Mouse (Mus musculus): Measurements from ENCODE around the gene Cdc42bpb. TPM values are rescaled to one million over a fixed set of nuclear protein-coding genes. Genes with fewer than 3 reads are reported as not detected.

The Cdc42bpb gene
- polyA plus RNA-seq, 1 experiment from 2014 or later: 103 TPM

- no peak for TF ChIP-seq CTCF (IDR thresholded peaks at IDR 0.05)
- no peaks in the 10 kb centered on the region for H3K27me3 ChIP-seq
- DNase-seq (ENCODE audit: low read depth, low spot score): no peak
- ChIA-PET POLR2A (no interaction called here), CTCF (interaction anchor here (1.5 kb wide), 1 partner anchor 139 kb away, joined by 3 read pairs; no protein-coding TSS in a partner anchor)
- no peak for ATAC-seq
- in situ Hi-C loops (cut with MboI; ENCODE audit: low pct_unique_long_range_greater_than_20kb): loop anchor here (5.0 to 10.0 kb wide), 2 partner anchors 146 to 233 kb away; partner anchors contain the start of gene Exoc3l4
Observed at GRCm38 (mm10) chr12:111271406-111271805, 106.1 kb downstream of the Cdc42bpb start.

- ChIA-PET CTCF (no interaction called here), POLR2A (no interaction called here)
- in situ Hi-C loops (cut with MboI; ENCODE audit: low pct_unique_long_range_greater_than_20kb): loop anchor here (5.0 to 10.0 kb wide), 2 partner anchors 147 to 234 kb away; partner anchors contain the start of gene Exoc3l4
- no peak for DNase-seq (ENCODE audit: low read depth, low spot score)
- no peak for ATAC-seq
- TF ChIP-seq CTCF (IDR thresholded peaks at IDR 0.05): no peak
- no peaks in the 10 kb centered on the region for H3K27me3 ChIP-seq
Observed at GRCm38 (mm10) chr12:111270629-111271277, 106.8 kb downstream of the Cdc42bpb start, which contains the start of gene Amn. TSS of gene Amn (plus strand) at chr12:111271095.

DNA sequence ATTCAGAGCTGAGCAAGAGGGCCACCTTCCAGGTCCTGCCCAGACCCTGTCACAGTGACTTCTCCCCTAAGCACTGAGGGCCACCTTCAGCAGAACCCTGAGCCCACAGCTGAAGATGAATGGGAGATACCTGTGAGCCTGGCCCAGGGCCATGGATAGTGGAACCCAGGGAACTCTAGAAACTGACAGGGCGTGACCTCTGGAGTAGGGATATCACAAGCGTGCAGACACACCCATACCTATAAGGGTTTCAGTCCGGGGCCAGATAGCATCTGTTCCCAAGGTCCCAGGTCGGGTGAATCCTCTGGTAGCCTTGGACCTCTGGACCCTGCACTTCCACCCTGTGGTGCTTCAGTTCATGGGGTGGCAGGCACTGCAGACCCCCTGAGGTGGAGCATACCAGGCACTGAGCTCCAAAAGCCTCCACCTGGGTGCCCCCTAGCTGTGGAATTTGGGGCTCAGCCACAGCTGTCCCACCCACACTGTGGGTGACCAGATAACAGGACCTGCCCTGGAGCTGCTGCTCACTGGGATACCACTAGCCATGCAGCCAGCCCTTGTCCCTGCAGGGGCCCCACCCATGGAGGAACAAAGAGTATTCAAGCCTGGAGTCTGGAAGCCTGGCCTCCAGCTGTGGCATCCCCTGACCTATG is 109.7 kb downstream of the Cdc42bpb start:
- TF ChIP-seq CTCF (IDR thresholded peaks at IDR 0.05): no peak
- no peaks in the 10 kb centered on the region for H3K27me3 ChIP-seq
- ChIA-PET POLR2A (no interaction called here), CTCF (no interaction called here)
- DNase-seq (ENCODE audit: low read depth, low spot score) (no peak), ATAC-seq (no peak)
- in situ Hi-C loops (cut with MboI; ENCODE audit: low pct_unique_long_range_greater_than_20kb): no loop called here

DNA sequence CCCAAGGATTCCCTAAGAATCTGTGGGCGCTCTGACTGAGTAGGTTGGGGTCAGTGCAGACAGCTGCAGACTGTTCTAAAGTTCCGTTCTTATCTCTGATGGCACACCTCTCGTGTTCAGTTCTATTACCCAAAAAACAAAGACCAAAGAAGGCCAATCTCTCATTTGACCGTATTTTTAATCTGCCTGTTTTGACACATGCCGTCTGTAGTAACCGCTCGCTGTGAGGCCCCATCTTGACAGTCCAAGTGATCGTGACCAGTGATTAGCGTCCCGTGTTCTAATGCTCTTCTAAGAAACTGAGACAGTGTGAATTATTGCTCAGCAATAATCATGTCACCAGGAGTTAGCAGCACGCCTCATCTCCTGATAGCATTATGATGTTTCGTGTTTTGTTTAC is 110.9 kb downstream of the Cdc42bpb start:
- no peaks in the 10 kb centered on the region for H3K27me3 ChIP-seq
- ChIA-PET POLR2A (no interaction called here), CTCF (interaction anchor here (0.9 kb wide), 1 partner anchor 14 kb away, joined by 3 read pairs; no protein-coding TSS in a partner anchor)
- DNase-seq (ENCODE audit: low read depth, low spot score) (no peak), ATAC-seq (no peak)
- in situ Hi-C loops (cut with MboI; ENCODE audit: low pct_unique_long_range_greater_than_20kb): no loop called here
- no peak for TF ChIP-seq CTCF (IDR thresholded peaks at IDR 0.05)

GRCm38 (mm10) chr12:111265212-111265611 is 112.3 kb downstream of the Cdc42bpb start:
- ChIA-PET POLR2A (interaction anchor here (0.8 kb wide), 1 partner anchor 15 kb away, joined by 3 read pairs; no protein-coding TSS in a partner anchor), CTCF (no interaction called here)
- DNase-seq (ENCODE audit: low read depth, low spot score): no peak
- no peak for ATAC-seq
- no peak for TF ChIP-seq CTCF (IDR thresholded peaks at IDR 0.05)
- no peaks in the 10 kb centered on the region for H3K27me3 ChIP-seq
- in situ Hi-C loops (cut with MboI; ENCODE audit: low pct_unique_long_range_greater_than_20kb): no loop called here

DNA sequence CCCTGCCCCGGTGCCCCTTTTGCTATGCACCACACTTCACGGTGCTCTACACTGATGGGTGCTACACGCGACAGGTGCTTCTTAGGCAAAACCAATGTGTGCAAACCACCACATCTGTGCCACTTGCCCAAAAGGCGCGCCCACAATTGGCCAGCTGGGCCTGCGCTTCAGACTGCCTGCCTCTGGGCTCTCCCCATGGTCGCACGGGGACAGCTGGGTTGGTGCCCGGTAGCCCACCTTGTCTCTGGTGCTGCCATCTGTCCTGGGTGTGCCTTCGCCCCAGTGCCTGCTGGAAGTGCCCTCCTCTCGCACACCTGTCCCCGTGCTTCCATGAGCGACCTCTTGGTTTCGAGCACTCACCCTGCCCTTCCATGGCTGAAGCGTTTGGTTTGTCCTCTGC is 113.9 kb downstream of the Cdc42bpb start:
- no peaks in the 10 kb centered on the region for H3K27me3 ChIP-seq
- in situ Hi-C loops (cut with MboI; ENCODE audit: low pct_unique_long_range_greater_than_20kb): no loop called here
- DNase-seq (ENCODE audit: low read depth, low spot score) (no peak), ATAC-seq (no peak)
- CTCF ChIA-PET: no interaction called here
- no peak for TF ChIP-seq CTCF (IDR thresholded peaks at IDR 0.05)
- POLR2A ChIA-PET: no interaction called here

GRCm38 (mm10) chr12:111251227-111251626 is 126.3 kb downstream of the Cdc42bpb start:
- DNase-seq (ENCODE audit: low read depth, low spot score) (no peak), ATAC-seq (no peak)
- ChIA-PET POLR2A (no interaction called here), CTCF (no interaction called here)
- no peak for TF ChIP-seq CTCF (IDR thresholded peaks at IDR 0.05)
- in situ Hi-C loops (cut with MboI; ENCODE audit: low pct_unique_long_range_greater_than_20kb): no loop called here
- H3K27me3 ChIP-seq: no peaks in the 10 kb centered on the region

DNA sequence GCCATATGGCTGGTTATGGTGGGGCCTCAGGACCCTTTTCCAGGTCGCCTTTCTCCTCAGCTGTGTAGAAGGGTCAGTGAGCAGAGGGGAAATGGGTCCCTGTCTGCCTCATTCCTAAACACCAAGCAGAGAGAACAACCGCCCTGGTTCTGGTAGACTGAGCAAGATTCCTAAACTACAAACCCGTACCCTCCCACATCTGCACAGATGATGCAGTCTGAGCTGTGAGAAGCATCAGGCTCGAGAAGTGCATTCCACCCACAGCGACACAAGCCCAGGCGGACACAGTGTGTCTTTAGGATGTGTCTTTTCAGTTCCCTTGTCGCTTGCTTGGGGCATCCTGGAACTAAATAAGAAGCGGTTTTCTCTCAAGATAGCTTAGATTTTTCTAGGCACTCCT is 127.4 kb downstream of the Cdc42bpb start:
- POLR2A ChIA-PET: interaction anchor here (0.9 kb wide), 1 partner anchor 16 kb away, joined by 3 read pairs; no protein-coding TSS in a partner anchor
- TF ChIP-seq CTCF (IDR thresholded peaks at IDR 0.05): no peak
- H3K27me3 ChIP-seq: no peaks in the 10 kb centered on the region
- ATAC-seq: no peak
- DNase-seq (ENCODE audit: low read depth, low spot score): no peak
- CTCF ChIA-PET: interaction anchor here (1.0 kb wide), 1 partner anchor 9 kb away, joined by 4 read pairs; no protein-coding TSS in a partner anchor
- in situ Hi-C loops (cut with MboI; ENCODE audit: low pct_unique_long_range_greater_than_20kb): no loop called here

- in situ Hi-C loops (cut with MboI; ENCODE audit: low pct_unique_long_range_greater_than_20kb): no loop called here
- POLR2A ChIA-PET: no interaction called here
Observed at GRCm38 (mm10) chr12:111249095-111249494, 128.4 kb downstream of the Cdc42bpb start.

GRCm38 (mm10) chr12:111246808-111247464 is 130.6 kb downstream of the Cdc42bpb start:
- H3K27me3 ChIP-seq: no peaks in the 10 kb centered on the region
- ATAC-seq: no peak
- POLR2A ChIA-PET: no interaction called here
- CTCF ChIA-PET: no interaction called here
- no peak for TF ChIP-seq CTCF (IDR thresholded peaks at IDR 0.05)
- in situ Hi-C loops (cut with MboI; ENCODE audit: low pct_unique_long_range_greater_than_20kb): no loop called here
- DNase-seq (ENCODE audit: low read depth, low spot score): no peak

More at GRCm38 (mm10) chr12:111249095-111249494, 128.4 kb downstream of the Cdc42bpb start:
- TF ChIP-seq CTCF (IDR thresholded peaks at IDR 0.05): no peak
- ATAC-seq (no peak), DNase-seq (ENCODE audit: low read depth, low spot score) (no peak)
- no peaks in the 10 kb centered on the region for H3K27me3 ChIP-seq
- CTCF ChIA-PET: no interaction called here

DNA sequence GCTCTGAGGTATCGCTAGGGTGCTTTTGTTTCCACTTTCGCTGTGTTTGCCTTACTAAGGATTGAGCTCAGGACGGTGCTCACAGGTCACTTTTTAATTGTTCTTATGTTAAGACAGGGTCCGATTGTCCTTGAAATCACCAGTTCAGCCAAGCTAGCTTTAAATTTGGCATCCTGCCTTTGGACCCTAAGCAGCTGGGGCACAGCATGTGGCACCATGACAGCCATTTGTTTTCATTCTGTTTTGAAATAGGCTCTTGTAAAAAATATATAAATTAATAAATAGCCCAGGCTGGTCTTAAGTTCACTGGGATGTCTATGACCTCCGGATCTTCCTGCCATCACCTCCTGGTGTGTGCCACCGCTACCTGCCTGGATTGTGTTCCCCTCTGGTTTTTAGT is 132.4 kb downstream of the Cdc42bpb start:
- ChIA-PET POLR2A (no interaction called here), CTCF (no interaction called here)
- no peak for TF ChIP-seq CTCF (IDR thresholded peaks at IDR 0.05)
- DNase-seq (ENCODE audit: low read depth, low spot score): no peak
- in situ Hi-C loops (cut with MboI; ENCODE audit: low pct_unique_long_range_greater_than_20kb): no loop called here
- no peaks in the 10 kb centered on the region for H3K27me3 ChIP-seq
- no peak for ATAC-seq
